Mouse (Mus musculus): ENCODE measurements at regions not wholly inside any gene's neighbourhood (a gene's known extent, or its start where the extent isn't known, plus 50 kb on each side); places are given as distances from the start of the nearest gene placed in this dataset.

DNA sequence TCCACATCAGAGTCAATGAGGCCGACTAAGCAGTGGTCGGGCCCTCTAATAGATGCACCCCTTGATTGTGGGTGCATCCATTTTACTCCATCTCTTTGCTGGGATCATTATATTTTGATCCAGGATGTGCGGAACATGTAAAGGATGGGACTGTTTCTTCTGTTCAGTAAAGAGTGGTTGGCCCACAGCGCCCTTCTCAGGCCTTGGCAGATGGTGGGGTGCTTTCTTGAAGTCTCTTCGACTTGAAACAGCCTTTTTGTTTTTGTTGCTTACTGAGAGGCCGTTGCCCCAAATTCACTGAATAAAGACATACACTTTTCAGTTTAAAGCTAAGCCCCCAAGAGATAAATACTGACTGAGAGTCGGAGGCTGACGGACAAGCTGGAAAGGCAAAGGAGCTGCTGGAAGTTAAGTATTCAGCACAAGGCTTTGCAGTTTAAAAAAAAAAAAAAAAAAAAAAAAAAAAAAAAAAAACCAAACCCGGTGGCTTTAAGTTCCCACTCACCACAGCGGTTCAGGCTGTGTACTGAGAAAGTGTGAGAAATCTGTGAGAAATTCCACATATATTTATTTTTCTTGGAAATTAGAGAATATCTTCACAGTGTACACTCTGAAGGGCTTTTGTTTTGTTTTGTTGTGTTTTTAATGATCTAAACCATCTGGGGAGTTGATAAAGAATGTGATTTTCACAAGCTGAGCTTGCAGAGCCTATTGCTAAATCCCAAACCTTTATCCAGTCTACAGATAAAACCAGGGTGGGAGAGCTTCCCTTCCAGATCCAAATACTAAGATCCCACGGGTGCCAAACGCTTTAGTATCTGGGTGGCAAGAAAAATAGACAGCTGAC lies 285.3 kb upstream of the Mpdz start:
- no peak for DNase-seq (ENCODE audit: low spot score)

DNA sequence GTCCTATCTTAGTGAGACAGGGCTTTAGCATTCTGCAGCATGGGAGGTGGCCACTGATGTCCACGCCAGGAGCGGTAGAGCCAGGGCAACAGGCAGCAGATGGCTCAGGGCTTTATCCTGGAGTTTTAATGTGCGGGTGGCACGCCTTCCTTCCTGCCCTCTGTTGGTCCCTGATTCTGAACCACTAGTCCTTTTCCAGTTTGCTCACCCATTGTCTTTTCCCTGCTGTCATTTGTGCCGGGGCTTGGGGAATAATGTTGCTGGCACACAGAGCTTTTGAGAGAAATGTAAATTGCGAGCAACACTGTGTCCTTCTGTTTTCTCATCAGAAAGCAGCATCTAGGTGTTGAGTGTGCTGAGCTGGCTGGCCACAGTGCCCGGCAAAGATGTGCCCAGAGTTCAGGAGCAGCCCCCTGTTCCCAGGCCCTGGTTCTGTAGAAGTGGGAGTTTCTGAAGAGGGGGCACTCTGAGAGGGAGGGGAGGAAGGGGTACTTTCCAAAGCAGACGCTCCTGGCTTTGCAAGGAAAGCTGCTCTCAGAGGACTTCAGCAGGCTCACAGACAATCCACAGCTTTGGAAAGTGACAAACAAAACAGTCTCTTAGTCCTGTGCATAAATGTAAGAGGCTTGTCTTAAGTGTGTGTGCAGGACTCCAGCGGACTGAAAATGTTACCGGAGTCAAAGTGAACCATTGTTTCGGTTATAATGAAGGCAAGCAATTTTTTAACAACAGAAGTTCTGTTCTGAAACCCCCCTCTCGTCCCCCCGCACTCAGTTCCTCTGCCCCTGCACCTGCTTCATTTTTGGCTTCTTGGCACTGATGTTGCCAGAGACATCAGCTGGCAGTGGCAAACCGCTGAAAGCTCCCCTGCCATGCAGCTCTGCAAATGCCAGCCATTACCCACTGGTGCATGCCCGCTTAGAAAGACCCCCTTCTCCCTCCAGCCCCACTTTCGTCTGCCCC lies 284.4 kb upstream of the Mpdz start:
- DNase-seq (ENCODE audit: low spot score): no peak

GRCm38 (mm10) chr4:81724751-81725150 lies 282.1 kb upstream of the Mpdz start:
- DNase-seq (ENCODE audit: low spot score): no peak

DNA sequence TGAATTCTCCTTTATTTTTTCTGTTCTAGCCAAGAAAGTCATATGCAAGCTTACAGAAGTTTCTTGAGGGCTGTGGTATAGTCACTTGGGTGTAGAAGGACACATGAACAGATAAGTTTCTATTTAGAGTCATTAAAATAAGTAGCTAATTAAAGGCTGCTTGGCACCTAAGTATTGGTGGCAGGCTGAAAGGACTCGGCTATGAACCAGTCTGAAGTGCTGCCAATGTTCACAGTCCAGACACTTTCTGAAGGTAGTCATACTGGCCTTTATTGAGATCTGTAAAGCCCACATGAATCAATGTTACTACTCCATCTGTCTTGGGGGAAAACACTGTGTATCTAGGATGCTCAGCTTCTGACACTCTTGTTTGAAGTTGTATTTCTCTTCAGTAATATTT lies 269.8 kb upstream of the Mpdz start:
- DNase-seq (ENCODE audit: low spot score): no peak

- no peak for DNase-seq (ENCODE audit: low spot score)
Observed at GRCm38 (mm10) chr4:81695182-81695581, 252.6 kb upstream of the Mpdz start.

DNA sequence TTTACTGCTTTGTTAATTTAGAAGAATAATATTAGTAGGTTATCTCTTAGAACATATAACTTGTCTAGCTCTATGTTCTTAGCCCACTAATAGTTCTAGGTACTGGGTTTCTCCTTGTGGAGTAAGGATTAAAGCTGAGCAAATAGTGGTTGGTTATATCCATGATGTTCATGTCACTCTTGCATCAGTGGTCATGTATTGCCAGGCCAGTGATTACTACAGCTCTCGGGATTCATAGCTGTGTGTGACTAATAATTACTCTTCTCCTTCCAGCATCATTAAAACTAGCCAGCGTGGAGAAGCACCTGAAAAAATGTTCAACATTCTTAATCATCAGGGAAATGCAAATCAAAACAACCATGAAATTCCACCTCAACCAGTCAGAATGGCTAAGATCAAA lies 234.6 kb upstream of the Mpdz start:
- no peak for DNase-seq (ENCODE audit: low spot score)

DNA sequence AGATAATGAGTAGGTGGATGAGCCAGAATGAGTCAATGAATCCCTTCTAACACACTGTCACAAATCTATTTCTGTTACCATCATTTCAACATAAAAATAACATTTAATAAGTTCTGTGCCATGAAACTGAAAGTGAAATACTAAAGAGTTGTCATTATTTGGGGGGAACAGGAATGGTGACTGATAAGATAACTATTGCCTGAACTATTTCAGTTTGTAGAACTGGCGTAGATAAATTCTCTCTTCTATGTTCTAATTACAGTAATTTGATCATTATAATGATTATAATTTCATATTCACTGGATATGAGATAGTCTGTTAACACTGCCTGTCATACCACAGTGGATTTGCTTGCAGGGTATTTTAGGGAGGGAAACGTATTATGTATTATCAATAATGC lies 232.3 kb upstream of the Mpdz start:
- no peak for DNase-seq (ENCODE audit: low spot score)

DNA sequence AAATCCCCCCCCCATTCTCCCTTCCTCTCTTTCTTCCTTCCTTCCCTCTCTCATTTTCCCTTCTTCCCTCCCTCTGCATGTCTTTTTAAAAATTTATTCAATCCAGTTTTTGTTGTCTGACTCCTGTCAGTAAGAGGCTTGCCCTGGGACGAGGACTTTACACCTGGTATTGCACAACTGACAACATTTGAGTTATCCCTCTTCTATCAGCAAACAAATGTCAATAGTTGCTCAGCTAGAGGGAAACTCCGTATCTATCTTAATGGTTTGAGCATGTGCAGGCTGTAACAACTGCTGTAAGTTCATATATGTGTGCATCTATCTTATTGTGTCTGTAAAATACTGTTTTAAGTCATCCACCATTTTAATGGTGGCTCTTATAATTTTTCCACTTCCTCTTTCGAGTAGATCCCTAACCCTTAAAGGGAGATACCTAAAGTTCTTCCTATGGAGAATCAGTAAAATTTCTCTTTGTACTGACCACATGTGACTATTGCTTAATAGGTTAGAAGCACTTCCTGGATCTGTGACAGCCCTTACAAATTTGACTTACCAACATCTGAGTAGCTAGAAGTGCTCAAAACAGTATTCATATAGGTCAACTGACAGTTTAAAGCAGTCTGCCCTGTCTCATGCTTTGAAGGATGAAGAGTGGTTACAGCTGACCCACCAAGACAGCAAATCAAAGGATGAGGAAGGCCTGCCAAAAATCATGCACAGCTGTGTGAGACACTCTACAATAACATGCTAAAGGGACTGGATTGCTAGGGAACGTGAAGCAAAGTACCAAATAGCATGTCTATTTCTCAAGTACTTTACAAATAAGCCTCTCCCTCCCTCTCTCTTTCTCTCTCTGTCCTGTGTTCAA lies 231.0 kb upstream of the Mpdz start:
- no peak for DNase-seq (ENCODE audit: low spot score)

DNA sequence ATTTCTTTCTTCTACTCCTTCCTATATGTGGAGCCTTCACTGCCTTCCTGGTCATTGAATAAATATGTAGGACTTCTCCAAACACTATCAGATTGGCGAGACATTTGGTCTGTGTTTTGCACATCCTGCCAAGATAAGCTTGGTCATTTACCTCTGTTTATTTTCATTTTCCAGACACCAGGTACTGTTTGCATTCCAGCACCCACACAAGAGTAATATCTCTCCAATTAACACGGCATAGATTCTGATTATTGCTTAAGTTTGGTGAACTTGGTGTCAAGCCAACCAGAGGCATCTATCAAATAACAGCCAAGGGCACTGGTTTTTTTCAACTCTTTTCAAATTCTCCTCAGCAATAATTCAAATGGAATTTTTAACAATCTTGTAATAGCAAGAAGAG lies 229.4 kb upstream of the Mpdz start:
- DNase-seq (ENCODE audit: low spot score): no peak

DNA sequence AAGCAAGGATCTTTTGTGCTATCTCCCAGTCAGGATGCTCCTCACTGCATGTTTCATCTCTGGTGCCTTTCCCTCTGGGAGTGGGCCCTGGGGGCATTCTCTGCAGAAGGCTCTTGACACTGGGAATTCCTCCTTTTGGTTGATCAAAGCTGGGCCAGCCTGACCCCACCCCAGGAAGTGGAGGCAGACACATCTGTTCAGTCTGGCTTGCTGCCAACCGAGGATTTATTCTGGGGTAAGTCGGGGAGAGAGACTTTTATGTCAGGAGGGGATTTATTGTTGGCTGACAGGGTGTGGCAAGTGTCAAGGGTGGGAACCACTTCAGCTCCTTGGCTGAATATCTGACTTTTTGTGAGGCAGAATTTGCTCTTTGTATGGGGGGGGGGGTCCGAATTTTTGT lies 226.6 kb upstream of the Mpdz start:
- no peak for DNase-seq (ENCODE audit: low spot score)

DNA sequence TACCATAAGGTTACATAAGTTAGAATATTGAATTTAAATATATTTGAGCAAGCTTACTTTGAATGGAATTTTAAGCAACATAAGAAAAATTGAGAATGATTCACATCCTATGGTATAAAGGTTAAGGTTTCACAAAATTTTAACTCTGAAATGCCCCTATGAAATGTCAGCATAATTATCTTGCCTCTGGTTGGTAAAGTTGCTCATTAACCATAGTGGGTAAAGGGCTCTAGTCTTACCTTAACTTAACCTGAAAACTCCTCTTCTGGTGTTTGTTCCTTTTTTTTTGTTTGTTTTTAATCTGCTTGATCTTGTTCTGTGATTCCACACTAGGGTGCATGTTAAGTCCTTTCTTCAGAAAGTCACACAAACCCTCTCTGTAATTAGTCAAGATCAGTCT lies 218.5 kb upstream of the Mpdz start:
- no peak for DNase-seq (ENCODE audit: low spot score)

DNA sequence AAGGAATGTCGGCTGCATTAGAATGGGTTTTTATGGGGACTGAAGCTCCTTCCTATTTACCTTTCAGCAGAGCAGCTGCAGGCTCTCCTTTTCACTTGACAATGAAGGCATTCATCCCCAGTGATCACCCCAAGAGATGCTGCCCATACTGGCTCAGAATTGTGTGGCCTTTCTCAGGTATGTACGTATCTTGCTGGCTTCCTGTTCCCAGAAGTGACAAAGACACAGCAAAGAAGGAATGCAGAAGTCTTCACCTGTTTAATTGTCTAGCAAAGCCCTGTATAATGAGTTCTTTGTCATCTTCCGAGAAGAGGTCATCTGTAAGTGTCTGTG lies 185.8 kb upstream of the Mpdz start:
- DNase-seq (ENCODE audit: low spot score): no peak

- no peak for DNase-seq (ENCODE audit: low spot score)
Observed at GRCm38 (mm10) chr4:81627714-81628495, 185.3 kb upstream of the Mpdz start.

GRCm38 (mm10) chr4:81625348-81625934 lies 182.8 kb upstream of the Mpdz start:
- DNase-seq (ENCODE audit: low spot score): no peak

DNA sequence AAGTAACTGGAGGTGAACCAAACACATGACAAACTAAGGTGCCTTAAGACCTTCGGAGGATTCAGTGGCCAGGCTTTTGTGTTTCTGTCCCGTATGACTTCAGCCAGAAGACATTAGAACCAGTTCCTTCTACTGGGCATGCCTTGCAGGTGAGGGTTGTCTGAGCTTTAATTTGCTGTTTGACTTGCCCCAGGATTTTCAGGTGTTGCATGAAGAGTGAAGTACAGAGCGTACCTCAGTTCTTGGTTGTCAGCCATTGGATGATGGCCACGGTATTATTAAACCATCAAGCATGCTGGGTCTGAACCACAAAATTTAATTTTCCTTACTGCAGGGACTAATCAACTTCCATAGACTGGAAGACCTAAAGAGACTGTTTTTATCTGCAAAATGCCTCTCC lies 181.5 kb upstream of the Mpdz start:
- no peak for DNase-seq (ENCODE audit: low spot score)

GRCm38 (mm10) chr4:81621391-81622137 lies 178.9 kb upstream of the Mpdz start:
- no peak for DNase-seq (ENCODE audit: low spot score)

DNA sequence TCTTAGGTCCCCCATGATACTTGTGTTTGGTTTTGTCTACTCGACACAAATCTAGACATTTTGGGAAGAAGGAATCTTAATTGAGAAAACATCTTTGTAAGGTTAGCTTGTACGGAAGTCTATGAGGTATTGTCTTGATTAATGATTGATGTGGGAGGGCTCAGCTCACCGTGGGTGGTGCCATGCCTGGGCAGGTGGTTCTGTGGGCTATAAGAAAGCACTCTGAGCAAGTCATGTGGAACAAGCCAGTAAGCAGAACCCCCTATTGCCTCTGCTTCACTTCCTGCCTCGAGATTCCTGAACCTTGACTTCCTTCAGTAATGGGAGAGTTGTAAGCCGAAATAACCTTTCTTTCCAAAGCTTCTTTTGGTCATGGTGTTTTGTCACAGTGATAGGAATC lies 174.6 kb upstream of the Mpdz start:
- no peak for DNase-seq (ENCODE audit: low spot score)

GRCm38 (mm10) chr4:81611191-81611590 lies 168.6 kb upstream of the Mpdz start:
- DNase-seq (ENCODE audit: low spot score): no peak

DNA sequence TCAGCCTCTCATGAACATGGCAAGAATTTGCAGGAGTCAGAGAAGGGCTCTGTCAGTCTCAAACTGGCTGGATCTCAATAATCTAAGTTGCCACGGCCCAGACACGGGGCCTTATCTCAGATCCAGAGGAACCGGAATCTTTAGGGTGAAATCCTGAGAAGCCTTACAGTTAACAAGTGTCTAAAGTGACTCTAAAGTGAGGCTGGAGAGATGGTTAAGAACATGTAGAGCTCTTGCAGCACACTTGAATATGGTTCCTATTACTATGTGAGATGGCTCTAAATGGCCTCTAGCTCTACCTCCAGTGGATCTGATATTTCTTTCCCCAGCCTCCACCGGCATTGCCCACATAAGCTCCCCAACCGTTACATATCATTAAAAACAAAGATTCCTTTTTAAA lies 157.8 kb upstream of the Mpdz start:
- no peak for DNase-seq (ENCODE audit: low spot score)

GRCm38 (mm10) chr4:81597390-81597789 lies 154.8 kb upstream of the Mpdz start:
- no peak for DNase-seq (ENCODE audit: low spot score)
